Mouse (Mus musculus) retina, postnatal 7 days (tissue): ENCODE results near the gene Kdm6b.

Source experiments
- DNase-seq: peaks from one replicate; pipeline ENCODE4 v3.0.0-alpha.2; 2012; ENCODE audit warnings: low read depth, low spot score

The Kdm6b gene

DNA sequence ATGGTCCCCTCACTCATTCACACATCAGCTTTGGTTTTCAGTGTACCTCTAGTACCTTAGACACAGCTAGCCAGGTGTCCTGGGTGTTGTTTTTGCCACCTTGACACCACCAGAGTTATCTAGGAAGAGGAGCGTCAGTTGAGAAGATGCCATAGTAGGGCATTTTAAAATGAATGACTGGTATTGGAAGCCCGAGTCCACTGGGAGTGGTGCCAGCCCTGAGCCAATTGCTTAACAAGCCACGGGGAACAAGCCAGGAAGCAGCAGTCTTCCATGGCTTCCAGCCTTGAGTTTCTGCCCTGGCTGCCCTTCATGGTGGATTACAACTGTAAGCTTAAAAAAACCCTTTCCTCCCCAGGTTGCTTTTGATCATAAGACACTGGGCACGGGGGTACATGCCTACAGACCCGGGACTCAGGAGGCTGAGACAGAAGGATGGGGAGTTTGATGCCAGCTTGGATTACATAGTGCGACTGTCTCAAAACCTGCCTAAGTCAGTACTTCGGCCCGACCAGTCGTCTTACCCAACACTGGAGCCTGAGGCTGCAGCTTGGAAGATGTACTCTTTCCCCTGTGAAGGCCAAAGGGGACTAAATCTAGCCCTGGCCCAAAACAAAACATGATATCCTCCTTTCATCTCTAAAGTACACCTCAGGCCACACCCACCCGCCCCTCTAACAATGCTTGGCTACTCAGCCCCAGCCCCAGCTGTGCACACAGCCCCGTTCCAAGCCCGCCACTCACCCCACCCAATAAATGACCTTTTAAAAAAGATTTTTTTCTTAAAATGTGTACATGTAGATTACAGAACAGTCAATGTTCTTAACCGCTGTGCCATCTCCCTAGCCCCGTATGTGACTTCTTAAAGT, 23.7 kb downstream of the Kdm6b start:
- DNase-seq = no peak

DNA sequence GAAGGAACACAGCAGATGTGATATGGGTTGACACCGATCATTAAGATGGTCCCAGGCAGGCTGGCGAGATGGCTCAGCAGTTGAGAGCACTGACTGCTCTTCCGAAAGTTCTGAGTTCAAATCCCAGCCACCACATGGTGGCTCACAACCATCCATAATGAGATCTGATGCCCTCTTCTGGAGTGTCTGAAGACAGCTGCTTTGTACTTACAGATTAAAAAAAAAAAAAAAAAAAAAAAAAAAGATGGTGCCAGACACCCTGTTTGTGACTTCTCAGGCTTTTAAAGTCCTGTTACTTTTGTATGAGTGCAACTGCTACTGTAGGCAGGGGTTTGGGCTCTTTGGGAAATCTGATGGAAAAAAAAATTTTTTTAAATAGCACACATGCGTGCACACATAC, 24.8 kb downstream of the Kdm6b start:
- no peak for DNase-seq

DNA sequence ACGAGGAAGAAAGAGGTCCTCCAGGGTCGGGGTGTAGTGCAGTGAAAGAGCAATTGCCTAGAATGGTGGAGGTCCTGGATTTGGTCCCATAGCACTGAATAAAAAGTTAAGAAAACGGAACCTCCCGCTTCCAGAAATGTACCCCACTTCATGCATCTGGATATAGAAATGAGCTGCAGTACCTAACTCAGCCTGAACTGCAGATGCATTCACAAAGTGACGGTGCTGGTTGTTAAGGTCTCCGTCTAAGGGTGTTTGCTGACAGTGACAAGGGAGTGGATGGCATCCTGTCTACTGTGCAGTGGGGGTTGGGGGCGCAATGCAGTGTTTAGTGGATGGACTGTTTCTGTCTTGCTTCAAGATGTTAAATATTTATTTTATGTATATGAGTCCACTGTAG, 26.7 kb downstream of the Kdm6b start:
- DNase-seq = no peak

DNA sequence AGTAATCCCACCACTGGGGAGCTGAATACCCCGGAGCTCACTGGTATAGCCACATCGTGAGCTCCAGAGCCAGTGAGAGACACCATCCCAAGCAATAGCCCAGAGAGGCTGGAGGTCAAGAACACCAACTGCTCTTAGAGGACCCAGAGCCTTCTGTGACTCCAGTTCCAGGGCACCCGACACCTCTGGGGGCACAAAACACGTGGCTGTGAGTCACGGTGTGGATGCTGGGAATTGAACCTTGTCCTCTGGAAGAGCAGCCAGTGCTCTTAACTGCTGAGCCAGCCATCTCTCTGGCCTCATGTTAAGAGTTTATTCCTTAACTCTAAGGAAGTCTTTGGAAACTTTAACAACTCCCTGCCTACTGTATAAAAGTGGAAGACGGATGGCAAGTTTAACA, 28.5 kb downstream of the Kdm6b start:
- no peak for DNase-seq

DNA sequence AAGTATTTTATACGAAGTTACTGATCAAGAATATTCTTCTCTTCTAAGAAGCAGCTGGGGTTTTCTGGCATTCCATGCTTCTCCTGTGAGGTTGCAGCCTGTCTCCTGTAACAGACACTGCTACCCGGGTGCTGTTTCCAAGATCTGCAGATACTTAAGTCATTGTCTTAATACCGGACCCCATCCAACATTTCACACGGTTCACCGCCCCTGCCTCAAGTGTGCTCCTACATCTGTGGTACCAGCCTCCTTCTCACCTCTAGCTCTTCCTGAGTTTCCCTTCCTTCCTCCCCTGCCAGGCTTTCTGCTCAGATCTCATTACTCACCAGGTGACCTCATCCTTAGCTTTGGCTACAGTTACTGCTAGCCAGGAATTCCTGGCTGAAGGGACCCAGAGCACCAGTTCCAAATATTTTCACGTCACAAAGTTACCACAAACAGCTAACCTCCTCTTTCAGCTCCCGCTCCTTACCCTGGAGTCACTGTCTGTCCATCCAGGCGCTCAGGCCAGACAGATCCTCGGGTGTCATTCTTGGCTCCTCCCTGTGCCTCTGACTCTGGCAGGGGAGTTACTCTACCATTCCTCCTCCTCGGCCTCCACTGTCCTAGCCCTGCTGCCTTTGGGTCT, 30.9 kb downstream of the Kdm6b start:
- no peak for DNase-seq

DNA sequence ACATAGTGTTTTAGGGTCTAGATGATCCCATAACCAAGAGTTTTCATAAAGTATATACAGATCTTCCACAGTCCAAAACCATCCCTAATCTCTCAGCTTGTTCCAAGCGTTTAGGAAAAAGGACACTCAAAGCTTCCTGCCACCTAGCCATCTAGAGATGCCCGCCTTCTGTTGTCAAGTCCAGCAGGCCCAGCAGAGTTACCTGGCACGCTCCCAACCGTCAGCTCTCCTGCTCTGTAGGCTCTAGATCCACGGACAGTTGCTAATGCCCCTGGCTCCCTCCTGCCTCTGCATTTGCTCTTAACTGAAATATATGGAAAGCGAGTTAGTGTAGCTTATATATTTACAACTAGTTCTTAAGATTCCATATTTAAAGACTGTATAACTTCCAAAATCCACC, 32.1 kb downstream of the Kdm6b start:
- DNase-seq = no peak

DNA sequence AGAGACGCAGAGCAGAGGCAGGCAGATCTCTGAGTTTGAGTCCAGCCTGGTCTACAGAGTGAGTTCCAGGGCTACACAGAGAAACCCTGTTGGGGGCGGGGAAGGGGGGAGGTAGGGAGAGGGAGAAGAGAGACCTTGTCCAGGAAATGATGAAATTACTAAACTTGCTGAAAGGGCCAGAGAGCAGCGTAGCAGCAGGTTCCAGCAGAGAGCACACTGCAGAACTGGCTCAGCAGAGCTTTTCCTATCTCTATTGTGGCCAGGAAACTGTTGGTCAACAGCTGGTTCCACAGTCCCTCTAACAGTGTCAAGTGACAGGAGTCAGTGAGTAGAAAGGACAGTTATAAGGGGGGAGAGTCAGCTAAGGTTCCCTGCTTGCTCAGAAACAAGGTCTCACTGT, 33.9 kb downstream of the Kdm6b start:
- DNase-seq = no peak

DNA sequence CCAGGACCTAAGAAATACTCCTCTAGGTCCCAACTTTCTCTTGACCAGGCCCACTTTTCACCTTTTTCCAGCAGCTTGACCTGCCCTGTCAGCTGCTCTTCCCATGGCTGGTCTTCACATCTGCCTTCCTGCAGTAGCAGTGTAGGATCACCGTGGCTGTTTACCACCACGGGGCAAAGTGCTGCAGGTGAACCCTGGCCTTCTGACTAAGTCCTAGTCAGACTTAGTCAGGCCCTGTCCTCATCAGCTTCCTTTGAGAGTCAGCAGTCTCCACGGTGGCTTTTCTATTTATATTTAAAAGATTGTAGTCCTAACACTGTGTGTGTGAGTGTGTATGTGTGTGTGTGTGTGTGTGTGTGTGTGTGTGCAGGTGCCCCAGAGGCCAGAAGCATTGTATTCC, 35.7 kb downstream of the Kdm6b start:
- no peak for DNase-seq

DNA sequence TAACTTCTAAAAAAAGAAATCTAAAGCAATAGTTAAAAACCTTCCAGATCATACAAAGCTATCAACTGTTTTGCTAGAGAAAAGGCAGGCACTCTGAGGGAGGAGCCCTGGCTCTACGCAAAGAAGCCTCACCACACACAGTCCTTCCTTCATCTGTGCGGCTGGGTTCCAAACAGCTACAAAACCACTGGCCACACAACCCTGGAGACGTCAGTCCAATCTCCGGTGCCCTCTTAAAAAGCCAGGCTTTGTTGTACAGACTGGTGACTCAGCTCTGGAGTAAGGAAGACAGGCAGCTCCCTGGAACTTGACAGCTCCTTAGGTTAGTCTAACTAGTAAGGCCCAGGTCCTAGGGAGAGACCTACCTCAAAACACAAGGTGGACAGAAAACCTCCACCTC, 37.8 kb downstream of the Kdm6b start:
- DNase-seq = no peak

DNA sequence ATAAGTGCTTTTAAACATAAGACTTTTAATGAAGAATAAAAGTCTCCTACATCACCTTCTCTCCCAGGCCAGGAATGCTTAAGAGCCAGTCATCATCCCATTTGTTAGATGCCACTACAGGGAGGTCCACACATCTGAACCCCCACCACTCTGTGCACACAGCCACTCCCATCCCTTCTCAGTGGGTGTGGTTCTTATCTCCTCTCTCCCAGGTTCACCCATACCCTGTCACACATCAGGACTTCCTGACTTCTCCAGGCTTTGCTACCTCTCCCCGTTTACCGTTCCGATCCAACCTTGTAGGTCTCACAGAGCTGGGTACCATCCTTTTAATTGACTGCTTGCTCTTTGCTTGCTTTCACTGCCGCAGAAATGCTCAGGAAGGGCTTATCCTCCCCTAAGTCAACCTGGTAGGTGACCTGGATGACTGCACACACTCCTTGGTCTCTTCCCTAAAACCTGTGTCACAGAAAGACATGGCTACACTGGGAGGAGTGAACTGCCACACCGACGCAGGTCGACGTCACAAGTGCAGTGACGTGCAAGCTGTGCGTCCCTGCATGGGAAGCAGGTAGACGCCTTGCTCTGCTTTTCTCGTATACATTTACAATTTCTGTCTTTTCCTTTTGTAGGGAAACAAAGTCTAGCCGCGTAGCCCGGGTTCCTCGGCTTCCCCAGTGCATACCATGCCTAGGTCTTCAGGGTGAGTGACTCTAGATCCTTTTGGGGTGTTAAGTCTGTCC, 40.1 kb downstream of the Kdm6b start:
- no peak for DNase-seq

DNA sequence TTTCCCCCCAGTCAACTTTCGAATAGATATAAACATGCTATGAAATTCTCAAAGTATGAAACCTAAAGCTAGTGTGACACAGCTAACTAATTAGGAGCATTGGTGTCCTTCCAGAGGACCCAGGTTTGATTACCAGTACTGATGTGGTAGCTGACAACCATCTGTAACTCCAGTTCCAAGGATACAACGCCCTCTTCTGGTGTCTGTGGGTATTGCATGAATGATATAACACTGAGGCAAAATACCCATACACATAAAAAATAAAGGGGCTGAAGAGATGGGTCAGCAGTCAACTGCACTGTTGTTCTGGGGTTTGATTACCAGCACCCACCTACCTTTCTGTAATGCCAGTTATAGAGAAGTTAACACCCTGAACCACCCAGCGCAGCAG, 40.7 kb downstream of the Kdm6b start:
- DNase-seq = no peak

DNA sequence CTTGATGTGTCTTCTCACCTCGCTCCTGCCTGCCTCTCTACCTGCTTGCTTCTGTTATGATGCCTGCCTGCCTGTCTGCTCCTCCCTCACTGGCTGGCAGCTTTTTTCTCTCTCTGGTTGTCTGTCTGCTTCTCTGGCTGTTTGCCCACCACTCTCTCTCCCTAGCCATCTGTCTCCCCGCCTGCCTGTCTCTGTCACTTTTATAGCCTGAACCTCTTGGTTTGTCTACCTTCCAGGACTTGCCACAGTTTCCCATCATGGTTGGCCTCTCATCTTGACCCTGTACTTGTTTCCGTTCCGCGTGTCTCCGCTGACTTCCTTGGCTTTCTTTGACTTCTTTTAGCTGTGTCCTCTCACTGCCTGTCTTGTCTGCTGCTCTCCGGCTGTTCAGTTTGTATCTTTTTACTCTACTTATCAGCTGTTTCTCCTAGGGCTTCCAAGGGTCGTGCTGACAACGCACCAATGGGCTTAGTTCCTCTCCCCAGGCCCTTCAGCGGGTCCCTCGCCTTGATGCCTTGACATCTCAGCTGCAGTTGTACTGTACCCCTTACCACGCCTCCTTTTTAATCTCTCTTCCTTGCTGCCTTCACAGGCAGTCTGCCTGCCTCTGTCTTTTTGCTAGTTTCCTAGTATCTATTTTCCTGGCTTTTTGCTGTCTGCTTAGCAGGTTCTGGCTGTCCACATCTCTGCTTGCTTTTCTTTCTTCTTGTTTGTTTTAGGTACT, 41.3 kb downstream of the Kdm6b start:
- DNase-seq = no peak

DNA sequence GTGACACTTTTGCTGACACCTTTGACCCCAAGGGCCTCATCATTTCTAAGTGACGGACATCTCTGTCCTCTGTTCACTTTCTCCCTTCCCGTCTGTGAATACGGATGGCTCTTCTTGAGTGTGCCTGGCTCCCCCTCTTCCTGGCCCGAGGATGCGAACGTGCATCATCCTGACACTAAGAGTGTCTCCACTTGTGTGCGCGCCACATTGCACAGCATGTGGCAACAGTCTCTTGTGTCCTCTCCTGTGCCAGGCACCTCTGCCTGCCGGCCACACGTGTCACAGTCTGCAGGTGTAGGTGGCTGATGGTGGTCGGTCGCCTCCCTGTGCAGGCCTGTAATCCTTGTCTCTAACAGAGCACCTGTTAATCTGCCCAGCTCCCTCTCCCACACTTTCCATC, 41.9 kb downstream of the Kdm6b start:
- DNase-seq = no peak

DNA sequence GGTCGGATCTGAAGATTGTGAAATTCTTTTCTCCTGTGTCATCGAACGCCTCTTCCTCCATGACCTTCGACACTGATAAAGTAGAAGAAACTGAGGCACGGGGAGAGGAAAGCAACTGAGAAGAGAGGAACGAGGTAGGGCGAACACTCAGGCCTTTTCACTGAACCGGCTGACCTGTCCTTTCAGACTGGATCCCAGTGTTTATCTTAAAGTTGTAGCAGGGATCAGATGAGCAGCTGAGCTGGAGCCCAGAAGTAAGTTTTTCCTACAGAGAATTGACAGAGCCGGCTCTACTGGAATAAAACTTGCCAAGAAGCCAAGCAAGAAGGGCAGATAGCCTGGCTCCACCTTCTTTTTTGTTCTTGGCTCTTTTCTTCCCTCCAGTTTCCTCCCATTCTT, 42.7 kb downstream of the Kdm6b start:
- DNase-seq = no peak

DNA sequence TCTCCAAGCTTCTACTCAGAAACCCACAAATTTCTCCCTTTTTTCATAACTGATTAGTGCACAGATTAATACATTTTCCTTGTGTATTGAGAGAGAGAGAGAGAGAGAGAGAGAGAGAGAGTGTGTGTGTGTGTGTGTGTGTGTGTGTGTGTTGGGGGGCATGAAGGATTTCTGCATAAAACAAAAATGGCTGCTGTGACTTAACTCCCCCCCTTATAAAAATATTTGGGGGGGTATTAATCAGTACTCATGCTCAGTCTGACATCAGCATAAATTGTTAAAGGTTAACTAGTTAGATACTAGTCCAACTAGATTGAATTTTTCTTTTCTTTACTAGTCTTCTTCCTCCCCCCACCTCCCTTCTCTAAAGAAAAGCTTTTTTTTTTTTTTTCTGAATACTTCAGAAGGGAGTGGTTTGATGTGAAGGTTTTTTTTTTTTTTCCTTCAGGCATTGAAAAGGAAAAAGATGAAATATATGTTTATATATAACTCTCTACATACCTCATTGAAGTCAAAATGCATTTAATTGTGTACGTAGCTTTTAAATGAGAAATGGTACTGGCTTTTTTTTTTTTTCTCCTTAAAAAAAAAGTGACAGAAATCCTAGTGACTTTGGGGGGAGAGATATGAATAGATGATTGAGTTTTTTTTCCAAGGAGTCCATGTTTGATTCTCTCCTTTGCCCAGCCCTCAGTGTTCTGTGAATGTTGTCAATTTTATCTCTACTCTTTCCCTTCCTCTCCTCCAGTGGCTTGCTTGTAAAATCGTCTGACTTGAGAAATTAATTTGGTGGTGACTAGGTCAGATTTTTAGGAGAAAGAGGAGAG, 43.3 kb downstream of the Kdm6b start:
- no peak for DNase-seq

DNA sequence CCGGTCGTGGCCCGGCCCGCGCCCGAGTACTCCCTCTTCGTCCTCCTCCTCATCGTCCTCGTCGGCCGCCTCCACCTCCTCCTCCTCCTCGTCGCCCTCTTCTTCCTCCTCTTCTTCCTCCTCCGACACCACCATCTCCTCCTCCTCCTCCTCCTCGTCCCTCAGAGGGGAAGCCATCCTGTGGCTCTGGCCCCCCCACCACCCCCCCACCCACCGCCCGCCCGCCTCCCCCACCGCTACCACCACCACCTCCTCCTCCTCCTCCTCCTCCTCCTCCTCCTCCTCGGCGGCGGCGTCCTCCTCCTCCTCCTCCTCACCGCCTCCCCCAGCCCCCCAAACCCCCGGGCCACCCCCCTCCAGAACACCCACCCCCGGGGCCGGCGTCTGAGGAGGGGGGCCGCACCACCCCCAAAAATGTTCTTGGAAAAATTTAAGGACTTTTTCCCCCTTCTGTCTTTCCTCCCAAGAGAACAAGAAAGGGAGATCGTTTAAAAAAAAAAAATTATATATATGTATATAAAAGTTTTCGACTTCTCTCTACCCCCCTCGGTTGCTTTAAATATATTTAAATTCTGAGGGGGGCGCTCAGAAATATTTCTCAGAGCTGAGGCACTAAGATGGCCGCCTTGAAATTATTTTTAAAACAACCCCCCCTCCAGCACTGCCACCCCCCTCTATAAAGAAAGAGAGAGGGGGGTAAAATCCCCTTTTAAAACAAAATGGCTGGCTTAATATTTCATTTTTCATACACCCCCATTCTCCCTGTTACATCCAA, 44.1 kb downstream of the Kdm6b start, which contains the start of gene Chd3:
Chd3 (minus strand) TSS at position 192 of the 775 bp plus-strand sequence.
- no peak for DNase-seq

DNA sequence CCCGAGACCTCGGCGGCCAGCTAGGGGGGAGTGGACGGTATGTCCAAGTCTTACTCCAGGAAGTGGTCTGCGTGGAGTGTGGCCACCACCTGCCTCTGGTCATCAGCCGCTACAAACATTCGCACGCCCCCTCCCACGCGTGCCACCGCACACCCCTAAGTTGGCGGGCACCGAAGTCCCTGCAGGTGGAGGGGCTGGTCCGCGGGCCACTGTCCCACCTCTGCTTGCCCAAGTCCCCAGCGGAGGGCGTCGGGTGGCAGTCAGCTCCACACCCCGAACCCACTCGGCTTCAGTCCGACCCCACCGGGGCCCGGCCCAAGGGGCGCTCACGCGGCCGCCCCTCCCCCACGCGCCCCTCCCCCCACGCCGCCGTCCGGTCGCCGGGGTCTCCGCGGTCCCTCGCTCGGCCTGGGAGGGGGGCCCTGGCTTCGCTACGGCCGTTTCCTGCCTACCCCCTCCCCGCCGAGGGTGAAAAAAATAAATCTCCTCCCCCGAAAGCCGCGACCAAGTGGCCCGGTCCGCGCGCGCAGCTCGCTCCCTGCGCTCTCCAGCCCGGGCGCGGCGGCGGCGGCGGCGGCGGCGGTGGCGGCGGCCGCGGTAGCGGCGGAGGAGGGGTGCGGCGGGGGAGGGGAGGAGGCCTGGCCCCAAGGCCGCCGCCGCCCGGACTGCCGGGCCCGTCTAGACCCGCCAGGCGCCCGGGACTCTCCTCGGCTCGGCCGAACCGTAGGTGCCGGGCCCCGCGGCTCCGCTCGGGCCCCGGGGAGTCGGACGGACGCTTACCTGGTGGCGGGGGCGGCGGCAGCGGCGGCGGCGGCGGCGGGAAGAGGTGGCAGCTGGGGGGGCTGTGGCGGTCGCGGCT, 44.9 kb downstream of the Kdm6b start:
- DNase-seq = peak; percentile 49

DNA sequence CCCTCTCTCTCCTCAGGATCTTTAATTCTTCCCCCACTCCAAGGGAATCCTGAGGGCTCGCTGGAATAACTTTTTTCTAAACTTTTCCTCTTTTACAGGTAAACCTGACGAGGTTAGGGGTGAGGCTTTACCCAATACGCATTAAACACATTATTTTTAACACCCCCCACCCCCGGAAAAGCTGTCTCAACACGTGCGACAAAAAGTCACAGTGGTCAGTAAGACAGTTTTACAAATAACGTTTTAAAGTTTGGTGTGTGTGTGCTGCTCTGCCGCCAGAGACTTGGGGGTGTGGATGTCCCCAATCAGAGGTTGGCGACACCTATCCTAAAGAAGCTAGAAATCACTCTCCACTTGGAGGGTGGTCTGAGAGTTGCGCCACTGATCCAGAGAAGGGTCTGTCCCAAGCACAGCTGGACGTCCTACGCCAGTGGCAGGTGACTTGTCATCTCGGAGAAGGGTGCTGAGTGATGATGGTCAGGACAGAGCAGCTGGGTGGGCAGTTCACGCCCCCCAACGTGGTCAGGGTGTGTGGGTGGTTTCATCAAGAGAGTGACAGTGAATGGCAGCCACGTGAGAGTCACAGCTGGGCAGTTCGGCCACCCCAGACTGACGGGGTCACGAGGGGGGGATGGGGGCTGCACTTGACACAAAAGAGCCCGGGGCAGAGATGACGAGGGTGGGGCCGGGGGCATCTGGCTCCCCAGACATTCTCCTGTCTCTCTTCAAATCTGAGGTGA, 45.7 kb downstream of the Kdm6b start:
- DNase-seq = no peak
